Mouse (Mus musculus): ENCODE results near the gene Rprd1b. TPM values are rescaled to one million over a fixed set of nuclear protein-coding genes. Genes with fewer than 3 reads are reported as not detected.

Gene Rprd1b
- polyA plus RNA-seq, 1 experiment, result not detected

- Histone ChIP-seq H3K27ac (ENCODE audit: insufficient read depth, low read depth, low read length) (no peak overlapping the region), H3K4me1 (ENCODE audit: control insufficient read depth, insufficient read depth, low read length) (peaks cover 16% of the 10 kb centered on the region), H3K4me3 (ENCODE audit: insufficient read depth, low read depth, low read length) (no peak overlapping the region)
- TF ChIP-seq CTCF (IDR thresholded peaks at IDR 0.05; ENCODE audit: insufficient read depth, low read depth, low read length), result no peak
- WGBS, result 95% methylated on average over 13 of the region's 13 CpGs
Measured at GRCm38 (mm10) chr2:158131197-158131835, 103.0 kb downstream of the Rprd1b start.

- TF ChIP-seq POLR2A (IDR thresholded peaks at IDR 0.05; ENCODE audit: insufficient read depth, low read depth, low read length) (no peak), CTCF (IDR thresholded peaks at IDR 0.05; ENCODE audit: insufficient read depth, low read depth, low read length) (no peak)
- 92% methylated on average over 10 of the region's 10 CpGs for WGBS
- no peak overlapping the region for H3K4me3 ChIP-seq (ENCODE audit: insufficient read depth, low read depth, low read length)
- H3K27ac ChIP-seq (ENCODE audit: insufficient read depth, low read depth, low read length), result no peak overlapping the region
- H3K4me1 ChIP-seq (ENCODE audit: control insufficient read depth, insufficient read depth, low read length), result peaks cover 18% of the 10 kb centered on the region
Measured at GRCm38 (mm10) chr2:158132320-158132719, 104.0 kb downstream of the Rprd1b start.

- H3K27ac ChIP-seq (ENCODE audit: insufficient read depth, low read depth, low read length), result no peak overlapping the region
Measured at GRCm38 (mm10) chr2:158133050-158133449, 104.8 kb downstream of the Rprd1b start.

GRCm38 (mm10) chr2:158136205-158136604 lies 107.9 kb downstream of the Rprd1b start:
- TF ChIP-seq CTCF (IDR thresholded peaks at IDR 0.05; ENCODE audit: insufficient read depth, low read depth, low read length) (no peak), POLR2A (IDR thresholded peaks at IDR 0.05; ENCODE audit: insufficient read depth, low read depth, low read length) (no peak)

More at GRCm38 (mm10) chr2:158133050-158133449, 104.8 kb downstream of the Rprd1b start:
- TF ChIP-seq CTCF (IDR thresholded peaks at IDR 0.05; ENCODE audit: insufficient read depth, low read depth, low read length) (no peak), POLR2A (IDR thresholded peaks at IDR 0.05; ENCODE audit: insufficient read depth, low read depth, low read length) (no peak)
- 83% methylated on average over 6 of the region's 6 CpGs for WGBS
- peaks cover 23% of the 10 kb centered on the region for H3K4me1 ChIP-seq (ENCODE audit: control insufficient read depth, insufficient read depth, low read length)
- no peak overlapping the region for H3K4me3 ChIP-seq (ENCODE audit: insufficient read depth, low read depth, low read length)

GRCm38 (mm10) chr2:158137771-158138170 lies 109.5 kb downstream of the Rprd1b start:
- WGBS, result 89% methylated on average over 12 of the region's 12 CpGs
- Histone ChIP-seq H3K27ac (ENCODE audit: insufficient read depth, low read depth, low read length) (no peak overlapping the region), H3K4me3 (ENCODE audit: insufficient read depth, low read depth, low read length) (no peak overlapping the region), H3K4me1 (ENCODE audit: control insufficient read depth, insufficient read depth, low read length) (peaks cover 37% of the 10 kb centered on the region)
- TF ChIP-seq CTCF (IDR thresholded peaks at IDR 0.05; ENCODE audit: insufficient read depth, low read depth, low read length), result no peak
- no peak for TF ChIP-seq POLR2A (IDR thresholded peaks at IDR 0.05; ENCODE audit: insufficient read depth, low read depth, low read length)

More at GRCm38 (mm10) chr2:158136205-158136604, 107.9 kb downstream of the Rprd1b start:
- no peak overlapping the region for H3K4me3 ChIP-seq (ENCODE audit: insufficient read depth, low read depth, low read length)
- no peak overlapping the region for H3K27ac ChIP-seq (ENCODE audit: insufficient read depth, low read depth, low read length)
- H3K4me1 ChIP-seq (ENCODE audit: control insufficient read depth, insufficient read depth, low read length), result peaks cover 37% of the 10 kb centered on the region
- WGBS, result 55% methylated on average over 7 of the region's 7 CpGs

GRCm38 (mm10) chr2:158138778-158139177 lies 110.5 kb downstream of the Rprd1b start:
- TF ChIP-seq CTCF (IDR thresholded peaks at IDR 0.05; ENCODE audit: insufficient read depth, low read depth, low read length), result no peak
- no peak for TF ChIP-seq POLR2A (IDR thresholded peaks at IDR 0.05; ENCODE audit: insufficient read depth, low read depth, low read length)
- H3K27ac ChIP-seq (ENCODE audit: insufficient read depth, low read depth, low read length), result peak overlapping the region; percentile 42; the same call in 1 of the 2 replicates
- WGBS, result 91% methylated on average over 9 of the region's 9 CpGs
- H3K4me3 ChIP-seq (ENCODE audit: insufficient read depth, low read depth, low read length), result no peak overlapping the region
- peaks cover 40% of the 10 kb centered on the region for H3K4me1 ChIP-seq (ENCODE audit: control insufficient read depth, insufficient read depth, low read length)

- 9% methylated on average over 7 of the region's 7 CpGs for WGBS
- TF ChIP-seq POLR2A (IDR thresholded peaks at IDR 0.05; ENCODE audit: insufficient read depth, low read depth, low read length), result no peak
- TF ChIP-seq CTCF (IDR thresholded peaks at IDR 0.05; ENCODE audit: insufficient read depth, low read depth, low read length), result no peak
- Histone ChIP-seq H3K4me1 (ENCODE audit: control insufficient read depth, insufficient read depth, low read length) (peaks cover 40% of the 10 kb centered on the region), H3K4me3 (ENCODE audit: insufficient read depth, low read depth, low read length) (no peak overlapping the region), H3K27ac (ENCODE audit: insufficient read depth, low read depth, low read length) (peak overlapping the region; percentile 42)
Measured at GRCm38 (mm10) chr2:158139628-158140027, 111.3 kb downstream of the Rprd1b start.

GRCm38 (mm10) chr2:158140664-158141063 lies 112.4 kb downstream of the Rprd1b start:
- no peak for TF ChIP-seq POLR2A (IDR thresholded peaks at IDR 0.05; ENCODE audit: insufficient read depth, low read depth, low read length)
- TF ChIP-seq CTCF (IDR thresholded peaks at IDR 0.05; ENCODE audit: insufficient read depth, low read depth, low read length), result no peak

GRCm38 (mm10) chr2:158141271-158141670 lies 113.0 kb downstream of the Rprd1b start:
- whole genome bisulfite sequencing, result 89% methylated on average over 7 of the region's 7 CpGs
- Histone ChIP-seq H3K4me3 (ENCODE audit: insufficient read depth, low read depth, low read length) (no peak overlapping the region), H3K27ac (ENCODE audit: insufficient read depth, low read depth, low read length) (no peak overlapping the region)

More at GRCm38 (mm10) chr2:158140664-158141063, 112.4 kb downstream of the Rprd1b start:
- Histone ChIP-seq H3K27ac (ENCODE audit: insufficient read depth, low read depth, low read length) (0 out of 2 replicates have a peak overlapping the region, but pooled peaks have one; percentile 42), H3K4me1 (ENCODE audit: control insufficient read depth, insufficient read depth, low read length) (peaks cover 40% of the 10 kb centered on the region), H3K4me3 (ENCODE audit: insufficient read depth, low read depth, low read length) (no peak overlapping the region)
- 91% methylated on average over 5 of the region's 5 CpGs for WGBS

More at GRCm38 (mm10) chr2:158141271-158141670, 113.0 kb downstream of the Rprd1b start:
- H3K4me1 ChIP-seq (ENCODE audit: control insufficient read depth, insufficient read depth, low read length), result peaks cover 41% of the 10 kb centered on the region
- TF ChIP-seq CTCF (IDR thresholded peaks at IDR 0.05; ENCODE audit: insufficient read depth, low read depth, low read length) (no peak), POLR2A (IDR thresholded peaks at IDR 0.05; ENCODE audit: insufficient read depth, low read depth, low read length) (no peak)
